Mouse (Mus musculus): Measurements from ENCODE around the gene Plekha6. TPM values are rescaled to one million over a fixed set of nuclear protein-coding genes. Genes with fewer than 3 reads are reported as not detected.

Gene Plekha6
- polyA plus RNA-seq, 1 experiment from 2014 or later, result 3.2 TPM

- Histone ChIP-seq H3K9me3 (ENCODE audit: low read length) (no peaks in the 10 kb centered on the region), H3K27me3 (replicated peaks; ENCODE audit: insufficient read depth, low read length) (no peaks in the 10 kb centered on the region), H3K27ac (ENCODE audit: low read length) (no peak overlapping the region), H3K4me1 (ENCODE audit: insufficient read depth, low read depth, low read length) (no peaks in the 10 kb centered on the region), H3K4me3 (ENCODE audit: low read depth, low read length) (no peak overlapping the region), H3K9ac (replicated peaks; ENCODE audit: low read depth) (no peak overlapping the region), H3K36me3 (ENCODE audit: insufficient read depth, low read length) (no peaks in the 10 kb centered on the region), H3K4me2 (replicated peaks; ENCODE audit: low read depth, low read length) (no peak overlapping the region)
- TF ChIP-seq CTCF (IDR thresholded peaks at IDR 0.05), result no peak
- no peak for TF ChIP-seq EP300 (IDR thresholded peaks at IDR 0.05)
- 71% methylated on average over 3 of the region's 3 CpGs for WGBS
- no peak for ATAC-seq
- DNase-seq (ENCODE audit: low spot score), result no peak
Measured at GRCm38 (mm10) chr1:133347226-133347625, 183.2 kb downstream of the Plekha6 start.

GRCm38 (mm10) chr1:133347693-133348520 is 183.9 kb downstream of the Plekha6 start:
- Histone ChIP-seq H3K4me3 (ENCODE audit: low read depth, low read length) (no peak overlapping the region), H3K9me3 (ENCODE audit: low read length) (no peaks in the 10 kb centered on the region), H3K27ac (ENCODE audit: low read length) (no peak overlapping the region), H3K9ac (replicated peaks; ENCODE audit: low read depth) (no peak overlapping the region), H3K4me2 (replicated peaks; ENCODE audit: low read depth, low read length) (no peak overlapping the region), H3K4me1 (ENCODE audit: insufficient read depth, low read depth, low read length) (no peaks in the 10 kb centered on the region), H3K27me3 (replicated peaks; ENCODE audit: insufficient read depth, low read length) (no peaks in the 10 kb centered on the region), H3K36me3 (ENCODE audit: insufficient read depth, low read length) (no peaks in the 10 kb centered on the region)
- 53% methylated on average over 11 of the region's 11 CpGs for WGBS
- ATAC-seq (peak; percentile 47), DNase-seq (ENCODE audit: low spot score) (peak; percentile 37)
- TF ChIP-seq EP300 (IDR thresholded peaks at IDR 0.05) (peak; percentile 41; the same call in 1 of the 2 replicates), CTCF (IDR thresholded peaks at IDR 0.05) (no peak)

- no peak within 1 kb of the TSS for H3K4me3 ChIP-seq (ENCODE audit: low read depth, low read length)
- H3K9ac ChIP-seq (replicated peaks; ENCODE audit: low read depth), result no peak within 1 kb of the TSS
- H3K27ac ChIP-seq (ENCODE audit: low read length), result no peak within 1 kb of the TSS
- WGBS, result 93% methylated on average over 1 of the region's 1 CpGs
- no peaks in the 10 kb centered on the region for H3K4me1 ChIP-seq (ENCODE audit: insufficient read depth, low read depth, low read length)
- ATAC-seq, result no peak
- TF ChIP-seq CTCF (IDR thresholded peaks at IDR 0.05) (no peak), EP300 (IDR thresholded peaks at IDR 0.05) (no peak)
- no peaks in the 10 kb centered on the region for H3K9me3 ChIP-seq (ENCODE audit: low read length)
- no peaks in the 10 kb centered on the region for H3K27me3 ChIP-seq (replicated peaks; ENCODE audit: insufficient read depth, low read length)
- no peak within 1 kb of the TSS for H3K4me2 ChIP-seq (replicated peaks; ENCODE audit: low read depth, low read length)
- H3K36me3 ChIP-seq (ENCODE audit: insufficient read depth, low read length), result no peaks in the 10 kb centered on the region
- no peak for DNase-seq (ENCODE audit: low spot score)
Measured at GRCm38 (mm10) chr1:133350210-133350609, 186.2 kb downstream of the Plekha6 start, which contains the start of gene Ren1. Ren1 (plus strand) TSS chr1:133350510.

- DNase-seq (ENCODE audit: low spot score) (no peak), ATAC-seq (no peak)
- H3K4me1 ChIP-seq (ENCODE audit: insufficient read depth, low read depth, low read length), result no peaks in the 10 kb centered on the region
- no peak overlapping the region for H3K4me3 ChIP-seq (ENCODE audit: low read depth, low read length)
- no peaks in the 10 kb centered on the region for H3K36me3 ChIP-seq (ENCODE audit: insufficient read depth, low read length)
- H3K9me3 ChIP-seq (ENCODE audit: low read length), result no peaks in the 10 kb centered on the region
- H3K9ac ChIP-seq (replicated peaks; ENCODE audit: low read depth), result no peak overlapping the region
- H3K27ac ChIP-seq (ENCODE audit: low read length), result no peak overlapping the region
- H3K4me2 ChIP-seq (replicated peaks; ENCODE audit: low read depth, low read length), result no peak overlapping the region
- 38% methylated on average over 9 of the region's 9 CpGs for WGBS
- TF ChIP-seq EP300 (IDR thresholded peaks at IDR 0.05) (no peak), CTCF (IDR thresholded peaks at IDR 0.05) (no peak)
- H3K27me3 ChIP-seq (replicated peaks; ENCODE audit: insufficient read depth, low read length), result 0 out of 2 replicates have a peak, but pooled peaks cover 3% of the 10 kb centered on the region
Measured at GRCm38 (mm10) chr1:133351762-133352161, 187.8 kb downstream of the Plekha6 start.

Other genes with a start within 250 kb of the Plekha6 start
- 14.9 and 19.3 TPM in 2 replicates for gene Mdm4, start 133.6 kb upstream of the Plekha6 start, polyA plus RNA-seq (2015; fragmentation: Nextera tagmentation; extraction: Ambion mirVana)
- 4.3 and 4.6 TPM in 2 replicates for gene Pik3c2b, start 118.5 kb upstream of the Plekha6 start, polyA plus RNA-seq (2015; fragmentation: Nextera tagmentation; extraction: Ambion mirVana)
- 19.5 and 20.0 TPM in 2 replicates for gene Ppp1r15b, start 33.1 kb upstream of the Plekha6 start, polyA plus RNA-seq (2015; fragmentation: Nextera tagmentation; extraction: Ambion mirVana)
- gene Golt1a, start 145.6 kb downstream of the Plekha6 start, polyA plus RNA-seq (2015; fragmentation: Nextera tagmentation; extraction: Ambion mirVana), result 0.26 and 1.2 TPM in 2 replicates
- gene Kiss1, start 157.7 kb downstream of the Plekha6 start, polyA plus RNA-seq (2015; fragmentation: Nextera tagmentation; extraction: Ambion mirVana), result 15.2 and 19.2 TPM in 2 replicates
- 0.61 and 1.3 TPM in 2 replicates for gene Ren1, start 186.3 kb downstream of the Plekha6 start, polyA plus RNA-seq (2015; fragmentation: Nextera tagmentation; extraction: Ambion mirVana)
- 0.77 and 0.81 TPM in 2 replicates for gene Etnk2, start 199.4 kb downstream of the Plekha6 start, polyA plus RNA-seq (2015; fragmentation: Nextera tagmentation; extraction: Ambion mirVana)

Data from lung, postnatal 0 days (tissue).